Mouse (Mus musculus) hindbrain, embryonic 16.5 days (tissue): Measurements from ENCODE around the gene Zc3h4. TPM values are rescaled to one million over a fixed set of nuclear protein-coding genes. Genes with fewer than 3 reads are reported as not detected.

Source experiments
- ATAC-seq: fragments of 200-750 bp; cut with Nextera tagmentation; 2 replicates; pipeline ENCODE4 v1.8.0; 2017; ENCODE audit warnings: moderate TSS enrichment, moderate library complexity
- H3K27ac ChIP-seq: fragments of 300-500 bp; sonication (generic); 2 replicates; pipeline ENCODE4 v1.5.1; 2014; ENCODE audit warnings: low read depth, mild to moderate bottlenecking, control low read depth, low read length, moderate library complexity
- H3K27me3 ChIP-seq: fragments of 300-500 bp; sonication (generic); replicated peaks from 2 replicates; pipeline ENCODE4 v1.6.1; 2014; ENCODE audit warnings: low read length; ENCODE audit not compliant: control insufficient read depth, insufficient read depth
- H3K36me3 ChIP-seq: fragments of 300-500 bp; sonication (generic); 2 replicates; pipeline ENCODE4 v1.6.1; 2014; ENCODE audit warnings: mild to moderate bottlenecking, low read length, moderate library complexity, mixed read lengths; ENCODE audit not compliant: control insufficient read depth, insufficient read depth
- H3K4me1 ChIP-seq: fragments of 300-500 bp; sonication (generic); 2 replicates; pipeline ENCODE4 v1.6.1; 2014; ENCODE audit warnings: low read depth, low read length; ENCODE audit not compliant: control insufficient read depth, insufficient read depth
- H3K4me2 ChIP-seq: fragments of 300-500 bp; sonication (generic); 2 replicates; pipeline ENCODE4 v1.6.1; 2014; ENCODE audit warnings: mild to moderate bottlenecking, low read length, control low read depth, moderate library complexity
- H3K4me3 ChIP-seq: fragments of 300-500 bp; sonication (generic); 2 replicates; pipeline ENCODE4 v1.5.1; 2014; ENCODE audit warnings: mild to moderate bottlenecking, low read length, control low read depth, moderate library complexity
- H3K9ac ChIP-seq: fragments of 300-500 bp; sonication (generic); 2 replicates; pipeline ENCODE4 v1.6.1; 2014; ENCODE audit warnings: low read depth, mild to moderate bottlenecking, control low read depth, low read length, moderate library complexity
- H3K9me3 ChIP-seq: fragments of 300-500 bp; sonication (generic); 2 replicates; pipeline ENCODE4 v1.6.1; 2014; ENCODE audit warnings: mild to moderate bottlenecking, low read length, moderate library complexity; ENCODE audit not compliant: control insufficient read depth
- WGBS: fragments of 180-500 bp; shearing (Covaris S2); extraction: QIAGEN DNeasy Blood & Tissue Kit; methylation state at CpG from one replicate; pipeline ENCODE4 v1.1.7; 2014; 5-methylcytosine and 5-hydroxymethylcytosine counted together
- polyA plus RNA-seq: library from polyadenylated mRNA; unstranded; fragments of >200 nt; fragmentation: Nextera tagmentation; extraction: Ambion mirVana; gene quantifications from 2 replicates; pipeline ENCODE4 v1.2.1, GENCODE M21; 2015

Gene Zc3h4
- polyA plus RNA-seq, 1 experiment from 2014 or later: 11.7 TPM

- Histone ChIP-seq H3K9me3 (no peaks in the 10 kb centered on the region), H3K9ac (peak overlapping the region; percentile 51), H3K4me2 (peak overlapping the region; percentile 60), H3K27ac (no peak overlapping the region), H3K4me3 (peak overlapping the region; percentile 44), H3K36me3 (no peaks in the 10 kb centered on the region), H3K4me1 (peaks cover 18% of the 10 kb centered on the region), H3K27me3 (peaks cover 41% of the 10 kb centered on the region)
- WGBS: 1% methylated on average over 33 of the region's 34 CpGs
- ATAC-seq: peak; percentile 26; the same call in 1 of the 2 replicates
Measured at GRCm38 (mm10) chr7:16476600-16476989, 75.9 kb downstream of the Zc3h4 start.

- H3K4me2 ChIP-seq: peak within 1 kb of the TSS; percentile 60
- H3K27me3 ChIP-seq: peaks cover 41% of the 10 kb centered on the region
- no peak within 1 kb of the TSS for H3K27ac ChIP-seq
- H3K4me1 ChIP-seq: peaks cover 18% of the 10 kb centered on the region
- WGBS: 90% methylated on average over 8 of the region's 8 CpGs
- H3K9ac ChIP-seq: peak within 1 kb of the TSS; percentile 51
- peak within 1 kb of the TSS; percentile 44 for H3K4me3 ChIP-seq
- no peak for ATAC-seq
- H3K36me3 ChIP-seq: no peaks in the 10 kb centered on the region
- H3K9me3 ChIP-seq: no peaks in the 10 kb centered on the region
Measured at GRCm38 (mm10) chr7:16477628-16478027, 76.9 kb downstream of the Zc3h4 start, which contains the start of gene Npas1. Gene Npas1, minus strand, starts transcription at chr7:16477728.

Other genes starting within 250 kb of the Zc3h4 start
- 96.6 and 122 TPM in 2 replicates for gene Meis3, start 225.8 kb upstream of the Zc3h4 start, polyA plus RNA-seq
- 9.6 and 13.3 TPM in 2 replicates for gene Dhx34, start 178.9 kb upstream of the Zc3h4 start, polyA plus RNA-seq
- gene C5ar2, start 156.8 kb upstream of the Zc3h4 start, polyA plus RNA-seq: 0.07 and 0.13 TPM in 2 replicates
- 2.1 and 2.4 TPM in 2 replicates for gene C5ar1, start 141.4 kb upstream of the Zc3h4 start, polyA plus RNA-seq
- gene Inafm1, start 127.3 kb upstream of the Zc3h4 start, polyA plus RNA-seq: 55.5 and 62.4 TPM in 2 replicates
- 26.1 TPM in 2 replicates for gene Ccdc9, start 114.1 kb upstream of the Zc3h4 start, polyA plus RNA-seq
- 31.3 and 32.7 TPM in 2 replicates for gene Bbc3, start 92.5 kb upstream of the Zc3h4 start, polyA plus RNA-seq
- 267 and 272 TPM in 2 replicates for gene Sae1, start 13.1 kb upstream of the Zc3h4 start, polyA plus RNA-seq
- 77.0 and 86.9 TPM in 2 replicates for gene Tmem160, start 51.9 kb downstream of the Zc3h4 start, polyA plus RNA-seq
- gene Npas1, start 76.8 kb downstream of the Zc3h4 start, polyA plus RNA-seq: 5.4 and 6.3 TPM in 2 replicates
- 28.5 and 33.5 TPM in 2 replicates for gene Arhgap35, start 214.1 kb downstream of the Zc3h4 start, polyA plus RNA-seq